Mouse (Mus musculus) stomach, postnatal 0 days (tissue): Measurements from ENCODE around the gene Prickle2. TPM values are rescaled to one million over a fixed set of nuclear protein-coding genes. Genes with fewer than 3 reads are reported as not detected.

Experiments
- ATAC-seq: fragments of 200-750 bp; cut with Nextera tagmentation; 2 replicates; pipeline ENCODE4 v1.8.0; 2017; ENCODE audit not compliant: low FRiP score, low TSS enrichment
- DNase-seq: peaks from one replicate; pipeline ENCODE4 v3.0.0-alpha.2; 2016; ENCODE audit warnings: low spot score
- H3K27ac ChIP-seq: fragments of 300-500 bp; sonication (generic); replicated peaks from 2 replicates; pipeline ENCODE4 v1.5.1; 2014; ENCODE audit warnings: mild to moderate bottlenecking, control low read depth
- H3K27me3 ChIP-seq: fragments of 300-500 bp; sonication (generic); 2 replicates; pipeline ENCODE4 v1.6.1; 2014; ENCODE audit warnings: low read length; ENCODE audit not compliant: control insufficient read depth, insufficient read depth
- H3K36me3 ChIP-seq: fragments of 300-500 bp; sonication (generic); 2 replicates; pipeline ENCODE4 v1.6.1; 2014; ENCODE audit warnings: low read length, mixed read lengths; ENCODE audit not compliant: control insufficient read depth, insufficient read depth
- H3K4me1 ChIP-seq: fragments of 300-500 bp; sonication (generic); replicated peaks from 2 replicates; pipeline ENCODE4 v1.6.1; 2014; ENCODE audit warnings: antibody characterized with exemption; ENCODE audit not compliant: control insufficient read depth, insufficient read depth
- H3K4me2 ChIP-seq: fragments of 300-500 bp; sonication (generic); replicated peaks from 2 replicates; pipeline ENCODE4 v1.6.1; 2014; ENCODE audit warnings: low read depth, mild to moderate bottlenecking, control low read depth, moderate library complexity
- H3K4me3 ChIP-seq: fragments of 300-500 bp; sonication (generic); 2 replicates; pipeline ENCODE4 v1.5.1; 2014; ENCODE audit warnings: low read depth, low read length, control low read depth
- H3K9ac ChIP-seq: fragments of 300-500 bp; sonication (generic); 2 replicates; pipeline ENCODE4 v1.6.1; 2014; ENCODE audit warnings: mild to moderate bottlenecking, low read length, control low read depth, mixed read lengths
- H3K9me3 ChIP-seq: fragments of 300-500 bp; sonication (generic); 2 replicates; pipeline ENCODE4 v1.6.1; 2016; ENCODE audit warnings: low read length; ENCODE audit not compliant: control insufficient read depth
- CTCF ChIP-seq: IDR thresholded peaks from 2 replicates; pipeline ENCODE4 v1.5.1; 2016; ENCODE audit warnings: antibody characterized with exemption, low read depth, mild to moderate bottlenecking, moderate library complexity
- EP300 ChIP-seq: optimal IDR thresholded peaks from 2 replicates; pipeline ENCODE3; 2016; ENCODE audit warnings: antibody characterized with exemption
- WGBS: fragments of 180-500 bp; shearing (Covaris S2); extraction: QIAGEN DNeasy Blood & Tissue Kit; methylation state at CpG from one replicate; pipeline ENCODE4 v1.1.7; 2014; 5-methylcytosine and 5-hydroxymethylcytosine counted together
- polyA plus RNA-seq: library from polyadenylated mRNA; unstranded; fragments of >200 nt; fragmentation: Nextera tagmentation; extraction: Ambion mirVana; gene quantifications from 2 replicates; pipeline ENCODE4 v1.2.1, GENCODE M21; 2015

Gene Prickle2
- polyA plus RNA-seq, 1 experiment from 2014 or later: 2.3 TPM

DNA sequence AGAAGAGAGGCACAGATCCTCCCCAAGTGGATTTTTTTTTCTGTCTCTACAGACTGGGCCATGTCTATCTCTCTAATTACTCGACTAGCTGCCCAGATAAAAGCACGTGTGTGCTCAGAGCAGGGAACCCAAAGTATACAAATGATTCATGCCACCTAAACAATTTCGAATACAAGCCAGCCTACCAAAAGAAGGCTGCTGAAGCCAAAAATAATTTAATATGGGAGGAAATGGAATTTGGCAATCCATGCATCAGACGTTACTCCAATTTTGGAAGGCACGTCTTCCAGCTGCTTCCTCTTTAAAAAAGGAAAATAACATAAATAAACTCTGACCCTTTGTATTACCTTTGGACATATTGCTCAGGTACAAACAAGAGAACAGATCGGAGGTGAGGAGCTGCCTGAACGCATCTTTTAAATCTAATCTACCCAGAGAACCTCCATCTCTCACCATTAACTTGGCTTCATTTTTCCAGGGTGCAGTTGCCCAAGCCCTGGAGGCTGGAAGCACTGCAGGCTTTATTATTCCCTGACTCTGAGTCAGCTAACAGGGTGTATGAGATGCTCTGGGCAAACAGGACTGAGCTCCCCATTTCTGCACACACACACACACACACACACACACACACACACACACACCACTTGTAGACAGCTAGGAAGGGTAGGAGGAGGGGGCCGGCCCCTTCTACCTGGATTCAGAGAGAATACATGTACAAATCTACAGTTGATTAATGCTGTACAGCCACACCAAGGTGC is 172.5 kb downstream of the Prickle2 start:
- no peak for DNase-seq
- H3K27ac ChIP-seq: peak overlapping the region; percentile 65

GRCm38 (mm10) chr6:92532896-92533295 is 173.1 kb downstream of the Prickle2 start:
- DNase-seq (no peak), ATAC-seq (no peak)
- no peak overlapping the region for H3K9ac ChIP-seq
- 25% methylated on average over 3 of the region's 3 CpGs for WGBS
- TF ChIP-seq EP300 (no peak), CTCF (no peak)
- no peaks in the 10 kb centered on the region for H3K9me3 ChIP-seq
- 0 out of 2 replicates have a peak, but pooled peaks cover 2% of the 10 kb centered on the region for H3K4me1 ChIP-seq
- H3K36me3 ChIP-seq: no peaks in the 10 kb centered on the region
- H3K27ac ChIP-seq: peak overlapping the region; percentile 65
- peak overlapping the region; percentile 53 for H3K4me2 ChIP-seq
- no peaks in the 10 kb centered on the region for H3K27me3 ChIP-seq
- H3K4me3 ChIP-seq: peak overlapping the region; percentile 57

More for the DNA sequence above, 172.5 kb downstream of the Prickle2 start:
- H3K4me3 ChIP-seq: peak overlapping the region; percentile 57
- 0 out of 2 replicates have a peak overlapping the region, but pooled peaks have one; percentile 35 for H3K9ac ChIP-seq
- ATAC-seq: no peak
- no peaks in the 10 kb centered on the region for H3K27me3 ChIP-seq
- 0 out of 2 replicates have a peak, but pooled peaks cover 2% of the 10 kb centered on the region for H3K4me1 ChIP-seq
- H3K9me3 ChIP-seq: no peaks in the 10 kb centered on the region
- WGBS: 28% methylated on average over 8 of the region's 8 CpGs
- H3K4me2 ChIP-seq: peak overlapping the region; percentile 53
- TF ChIP-seq EP300 (no peak), CTCF (no peak)
- H3K36me3 ChIP-seq: no peaks in the 10 kb centered on the region

DNA sequence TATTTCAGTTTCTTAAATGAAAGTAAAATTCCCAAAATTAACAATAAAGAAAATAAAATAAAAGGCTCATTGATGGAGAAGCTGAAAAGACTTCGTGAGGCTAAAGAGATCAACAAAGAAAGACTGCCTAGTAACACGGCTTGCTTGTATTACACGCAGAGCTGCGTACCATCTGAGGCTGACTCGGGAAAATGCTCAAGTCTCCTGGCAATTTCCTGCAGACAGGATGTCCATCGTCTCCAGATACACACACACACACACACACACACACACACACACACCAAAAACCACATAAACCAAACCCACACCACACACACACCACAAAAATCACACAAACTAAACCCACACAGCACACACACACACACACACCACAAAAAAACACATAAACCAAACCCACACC is 173.6 kb downstream of the Prickle2 start:
- H3K27me3 ChIP-seq: no peaks in the 10 kb centered on the region
- ATAC-seq (no peak), DNase-seq (no peak)
- no peak for TF ChIP-seq EP300
- TF ChIP-seq CTCF: no peak
- peak overlapping the region; percentile 21 for H3K4me2 ChIP-seq
- H3K4me3 ChIP-seq: peak overlapping the region; percentile 57; the same call in 1 of the 2 replicates
- no peaks in the 10 kb centered on the region for H3K36me3 ChIP-seq
- H3K9me3 ChIP-seq: no peaks in the 10 kb centered on the region
- no peak overlapping the region for H3K27ac ChIP-seq
- H3K4me1 ChIP-seq: 0 out of 2 replicates have a peak, but pooled peaks cover 2% of the 10 kb centered on the region
- H3K9ac ChIP-seq: no peak overlapping the region
- 42% methylated on average over 6 of the region's 6 CpGs for WGBS

- no peak overlapping the region for H3K4me2 ChIP-seq
- DNase-seq (no peak), ATAC-seq (no peak)
- no peak for TF ChIP-seq EP300
- no peak for TF ChIP-seq CTCF
- no peaks in the 10 kb centered on the region for H3K36me3 ChIP-seq
- H3K27ac ChIP-seq: no peak overlapping the region
- no peak overlapping the region for H3K4me3 ChIP-seq
- no peak overlapping the region for H3K9ac ChIP-seq
- WGBS: 41% methylated on average over 3 of the region's 3 CpGs
- H3K27me3 ChIP-seq: no peaks in the 10 kb centered on the region
- no peaks in the 10 kb centered on the region for H3K9me3 ChIP-seq
- H3K4me1 ChIP-seq: 0 out of 2 replicates have a peak, but pooled peaks cover 2% of the 10 kb centered on the region
Measured at GRCm38 (mm10) chr6:92526212-92526611, 179.7 kb downstream of the Prickle2 start.

DNA sequence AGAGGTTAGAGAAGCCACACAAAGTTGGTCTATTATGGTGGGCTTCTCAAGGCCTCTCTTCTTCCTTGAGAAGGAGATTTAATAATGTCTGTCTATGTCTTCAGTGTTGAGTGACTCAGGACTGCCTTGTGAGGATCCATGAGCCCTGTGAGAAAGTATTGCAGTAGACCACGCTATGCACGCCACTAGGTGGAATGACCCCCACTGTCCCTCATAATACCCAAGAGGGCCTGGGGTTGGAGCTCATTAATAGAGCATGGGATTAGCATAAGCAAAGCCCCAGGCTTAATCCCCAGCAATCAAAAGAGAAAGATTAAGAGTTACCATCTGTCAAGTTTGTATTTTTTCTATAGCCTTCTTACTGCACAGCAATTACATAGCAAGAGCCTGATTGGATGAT is 180.3 kb downstream of the Prickle2 start:
- H3K9me3 ChIP-seq: no peaks in the 10 kb centered on the region
- no peak for DNase-seq
- WGBS: 83% methylated on average over 2 of the region's 2 CpGs
- H3K27ac ChIP-seq: no peak overlapping the region
- H3K27me3 ChIP-seq: no peaks in the 10 kb centered on the region
- H3K9ac ChIP-seq: no peak overlapping the region
- H3K4me1 ChIP-seq: 0 out of 2 replicates have a peak, but pooled peaks cover 2% of the 10 kb centered on the region
- no peak overlapping the region for H3K4me2 ChIP-seq
- ATAC-seq: no peak
- no peaks in the 10 kb centered on the region for H3K36me3 ChIP-seq
- H3K4me3 ChIP-seq: no peak overlapping the region
- TF ChIP-seq EP300 (no peak), CTCF (no peak)

- no peaks in the 10 kb centered on the region for H3K36me3 ChIP-seq
- no peaks in the 10 kb centered on the region for H3K9me3 ChIP-seq
- no peak for DNase-seq
- no peak overlapping the region for H3K27ac ChIP-seq
- no peak overlapping the region for H3K4me2 ChIP-seq
- TF ChIP-seq CTCF (no peak), EP300 (no peak)
- 51% methylated on average over 7 of the region's 7 CpGs for WGBS
- ATAC-seq: no peak
- H3K27me3 ChIP-seq: no peaks in the 10 kb centered on the region
- no peak overlapping the region for H3K4me3 ChIP-seq
- H3K9ac ChIP-seq: no peak overlapping the region
- H3K4me1 ChIP-seq: 0 out of 2 replicates have a peak, but pooled peaks cover 2% of the 10 kb centered on the region
Measured at GRCm38 (mm10) chr6:92521526-92522075, 184.4 kb downstream of the Prickle2 start.
